Mouse (Mus musculus): ENCODE measurements around the gene S100a11. TPM values are rescaled to one million over a fixed set of nuclear protein-coding genes. Genes with fewer than 3 reads are reported as not detected.
"Not testable (repeated sequence)": the region's sequence is repeated elsewhere in the genome, so short reads cannot be mapped to it uniquely, and the experiment has no call there.

Gene S100a11
- polyA plus RNA-seq, 1 experiment from 2014 or later: 245 TPM

- no peaks in the 10 kb centered on the region for H3K4me1 ChIP-seq (replicated peaks; ENCODE audit: control insufficient read depth, insufficient read depth, low read length)
- no peaks in the 10 kb centered on the region for H3K36me3 ChIP-seq (ENCODE audit: control insufficient read depth, insufficient read depth, low read length)
- no peaks in the 10 kb centered on the region for H3K27me3 ChIP-seq (replicated peaks; ENCODE audit: control insufficient read depth, insufficient read depth, low read length)
- H3K9ac ChIP-seq (ENCODE audit: low read depth, low read length): no peak overlapping the region
- no peaks in the 10 kb centered on the region for H3K9me3 ChIP-seq (ENCODE audit: control insufficient read depth, low read length)
- H3K4me2 ChIP-seq: no peak overlapping the region
- no peak overlapping the region for H3K27ac ChIP-seq (ENCODE audit: low read depth, low read length)
- 64% methylated on average over 2 of the region's 2 CpGs for WGBS
- no peak for DNase-seq (ENCODE audit: low spot score)
- ATAC-seq (replicated peaks; ENCODE audit: low FRiP score): no peak
- no peak overlapping the region for H3K4me3 ChIP-seq (ENCODE audit: low read depth, low read length)
Measured at GRCm38 (mm10) chr3:93541501-93541900, 21.2 kb downstream of the S100a11 start.

GRCm38 (mm10) chr3:93544170-93544569, 23.9 kb downstream of the S100a11 start:
- H3K27ac ChIP-seq (ENCODE audit: low read depth, low read length); H3K36me3 ChIP-seq (ENCODE audit: control insufficient read depth, insufficient read depth, low read length); H3K9me3 ChIP-seq (ENCODE audit: control insufficient read depth, low read length); H3K4me3 ChIP-seq (ENCODE audit: low read depth, low read length); DNase-seq (ENCODE audit: low spot score); H3K4me1 ChIP-seq (replicated peaks; ENCODE audit: control insufficient read depth, insufficient read depth, low read length); H3K27me3 ChIP-seq (replicated peaks; ENCODE audit: control insufficient read depth, insufficient read depth, low read length); H3K9ac ChIP-seq (ENCODE audit: low read depth, low read length); H3K4me2 ChIP-seq; ATAC-seq (replicated peaks; ENCODE audit: low FRiP score): not testable (repeated sequence)
- WGBS: 75% methylated on average over 6 of the region's 6 CpGs

- H3K27me3 ChIP-seq (replicated peaks; ENCODE audit: control insufficient read depth, insufficient read depth, low read length): no peaks in the 10 kb centered on the region
- ATAC-seq (replicated peaks; ENCODE audit: low FRiP score) (peak; percentile 43), DNase-seq (ENCODE audit: low spot score) (peak; percentile 68)
- WGBS: 28% methylated on average over 7 of the region's 7 CpGs
- no peaks in the 10 kb centered on the region for H3K9me3 ChIP-seq (ENCODE audit: control insufficient read depth, low read length)
- H3K4me2 ChIP-seq: no peak overlapping the region
- no peak overlapping the region for H3K9ac ChIP-seq (ENCODE audit: low read depth, low read length)
- no peak overlapping the region for H3K4me3 ChIP-seq (ENCODE audit: low read depth, low read length)
- H3K27ac ChIP-seq (ENCODE audit: low read depth, low read length): no peak overlapping the region
- H3K36me3 ChIP-seq (ENCODE audit: control insufficient read depth, insufficient read depth, low read length): no peaks in the 10 kb centered on the region
- H3K4me1 ChIP-seq (replicated peaks; ENCODE audit: control insufficient read depth, insufficient read depth, low read length): peaks cover 3% of the 10 kb centered on the region; the same call in 1 of the 2 replicates
Measured at GRCm38 (mm10) chr3:93547099-93547648, 26.9 kb downstream of the S100a11 start.

GRCm38 (mm10) chr3:93547749-93548540, 27.7 kb downstream of the S100a11 start:
- H3K27ac ChIP-seq (ENCODE audit: low read depth, low read length): no peak overlapping the region
- H3K4me2 ChIP-seq: no peak overlapping the region
- no peaks in the 10 kb centered on the region for H3K9me3 ChIP-seq (ENCODE audit: control insufficient read depth, low read length)
- no peaks in the 10 kb centered on the region for H3K36me3 ChIP-seq (ENCODE audit: control insufficient read depth, insufficient read depth, low read length)
- H3K9ac ChIP-seq (ENCODE audit: low read depth, low read length): no peak overlapping the region
- no peak overlapping the region for H3K4me3 ChIP-seq (ENCODE audit: low read depth, low read length)
- peaks cover 5% of the 10 kb centered on the region; the same call in 1 of the 2 replicates for H3K4me1 ChIP-seq (replicated peaks; ENCODE audit: control insufficient read depth, insufficient read depth, low read length)
- ATAC-seq (replicated peaks; ENCODE audit: low FRiP score) (no peak), DNase-seq (ENCODE audit: low spot score) (no peak)
- WGBS: 73% methylated on average over 20 of the region's 20 CpGs
- no peaks in the 10 kb centered on the region for H3K27me3 ChIP-seq (replicated peaks; ENCODE audit: control insufficient read depth, insufficient read depth, low read length)

GRCm38 (mm10) chr3:93548541-93549266, 28.4 kb downstream of the S100a11 start:
- Histone ChIP-seq H3K9ac (ENCODE audit: low read depth, low read length) (no peak overlapping the region), H3K36me3 (ENCODE audit: control insufficient read depth, insufficient read depth, low read length) (no peaks in the 10 kb centered on the region), H3K4me2 (no peak overlapping the region), H3K27me3 (replicated peaks; ENCODE audit: control insufficient read depth, insufficient read depth, low read length) (no peaks in the 10 kb centered on the region), H3K27ac (ENCODE audit: low read depth, low read length) (no peak overlapping the region), H3K4me1 (replicated peaks; ENCODE audit: control insufficient read depth, insufficient read depth, low read length) (peaks cover 5% of the 10 kb centered on the region; the same call in 1 of the 2 replicates), H3K9me3 (ENCODE audit: control insufficient read depth, low read length) (no peaks in the 10 kb centered on the region), H3K4me3 (ENCODE audit: low read depth, low read length) (no peak overlapping the region)
- ATAC-seq (replicated peaks; ENCODE audit: low FRiP score) (no peak), DNase-seq (ENCODE audit: low spot score) (no peak)
- 39% methylated on average over 4 of the region's 6 CpGs for WGBS

GRCm38 (mm10) chr3:93549986-93550385, 29.7 kb downstream of the S100a11 start:
- H3K9ac ChIP-seq (ENCODE audit: low read depth, low read length): no peak overlapping the region
- WGBS: 26% methylated on average over 4 of the region's 4 CpGs
- no peaks in the 10 kb centered on the region for H3K27me3 ChIP-seq (replicated peaks; ENCODE audit: control insufficient read depth, insufficient read depth, low read length)
- no peaks in the 10 kb centered on the region for H3K36me3 ChIP-seq (ENCODE audit: control insufficient read depth, insufficient read depth, low read length)
- DNase-seq (ENCODE audit: low spot score): peak; percentile 36
- H3K4me3 ChIP-seq (ENCODE audit: low read depth, low read length): no peak overlapping the region
- H3K4me1 ChIP-seq (replicated peaks; ENCODE audit: control insufficient read depth, insufficient read depth, low read length): peaks cover 11% of the 10 kb centered on the region; the same call in 1 of the 2 replicates
- 0 out of 2 replicates have a peak overlapping the region, but pooled peaks have one; percentile 5 for H3K4me2 ChIP-seq
- H3K27ac ChIP-seq (ENCODE audit: low read depth, low read length): no peak overlapping the region
- no peaks in the 10 kb centered on the region for H3K9me3 ChIP-seq (ENCODE audit: control insufficient read depth, low read length)
- ATAC-seq (replicated peaks; ENCODE audit: low FRiP score): peak; percentile 69

GRCm38 (mm10) chr3:93551950-93552901, 31.9 kb downstream of the S100a11 start:
- 67% methylated on average over 5 of the region's 5 CpGs for WGBS
- Histone ChIP-seq H3K4me2 (0 out of 2 replicates have a peak overlapping the region, but pooled peaks have one; percentile 4), H3K9me3 (ENCODE audit: control insufficient read depth, low read length) (no peaks in the 10 kb centered on the region), H3K4me3 (ENCODE audit: low read depth, low read length) (no peak overlapping the region), H3K9ac (ENCODE audit: low read depth, low read length) (no peak overlapping the region), H3K27me3 (replicated peaks; ENCODE audit: control insufficient read depth, insufficient read depth, low read length) (no peaks in the 10 kb centered on the region), H3K4me1 (replicated peaks; ENCODE audit: control insufficient read depth, insufficient read depth, low read length) (peaks cover 16% of the 10 kb centered on the region; the same call in 1 of the 2 replicates), H3K27ac (ENCODE audit: low read depth, low read length) (no peak overlapping the region), H3K36me3 (ENCODE audit: control insufficient read depth, insufficient read depth, low read length) (no peaks in the 10 kb centered on the region)
- no peak for DNase-seq (ENCODE audit: low spot score)
- ATAC-seq (replicated peaks; ENCODE audit: low FRiP score): no peak

- H3K27ac ChIP-seq (ENCODE audit: low read depth, low read length): no peak overlapping the region
- H3K9ac ChIP-seq (ENCODE audit: low read depth, low read length): no peak overlapping the region
- WGBS: 87% methylated on average over 2 of the region's 2 CpGs
- no peaks in the 10 kb centered on the region for H3K27me3 ChIP-seq (replicated peaks; ENCODE audit: control insufficient read depth, insufficient read depth, low read length)
- ATAC-seq (replicated peaks; ENCODE audit: low FRiP score) (no peak), DNase-seq (ENCODE audit: low spot score) (no peak)
- H3K4me3 ChIP-seq (ENCODE audit: low read depth, low read length): no peak overlapping the region
- no peak overlapping the region for H3K4me2 ChIP-seq
- no peaks in the 10 kb centered on the region for H3K9me3 ChIP-seq (ENCODE audit: control insufficient read depth, low read length)
- peaks cover 16% of the 10 kb centered on the region; the same call in 1 of the 2 replicates for H3K4me1 ChIP-seq (replicated peaks; ENCODE audit: control insufficient read depth, insufficient read depth, low read length)
- no peaks in the 10 kb centered on the region for H3K36me3 ChIP-seq (ENCODE audit: control insufficient read depth, insufficient read depth, low read length)
Measured at GRCm38 (mm10) chr3:93553311-93553710, 33.0 kb downstream of the S100a11 start.

Data from liver, embryonic 11.5 days (tissue).